Mouse (Mus musculus): ENCODE results near the gene Ddx41. TPM values are rescaled to one million over a fixed set of nuclear protein-coding genes. Genes with fewer than 3 reads are reported as not detected.
A peak's percentile ranks its signal among the peaks of the same experiment; 100 is the strongest.

The Ddx41 gene
- polyA plus RNA-seq, 1 experiment, result 92.4 TPM

DNA sequence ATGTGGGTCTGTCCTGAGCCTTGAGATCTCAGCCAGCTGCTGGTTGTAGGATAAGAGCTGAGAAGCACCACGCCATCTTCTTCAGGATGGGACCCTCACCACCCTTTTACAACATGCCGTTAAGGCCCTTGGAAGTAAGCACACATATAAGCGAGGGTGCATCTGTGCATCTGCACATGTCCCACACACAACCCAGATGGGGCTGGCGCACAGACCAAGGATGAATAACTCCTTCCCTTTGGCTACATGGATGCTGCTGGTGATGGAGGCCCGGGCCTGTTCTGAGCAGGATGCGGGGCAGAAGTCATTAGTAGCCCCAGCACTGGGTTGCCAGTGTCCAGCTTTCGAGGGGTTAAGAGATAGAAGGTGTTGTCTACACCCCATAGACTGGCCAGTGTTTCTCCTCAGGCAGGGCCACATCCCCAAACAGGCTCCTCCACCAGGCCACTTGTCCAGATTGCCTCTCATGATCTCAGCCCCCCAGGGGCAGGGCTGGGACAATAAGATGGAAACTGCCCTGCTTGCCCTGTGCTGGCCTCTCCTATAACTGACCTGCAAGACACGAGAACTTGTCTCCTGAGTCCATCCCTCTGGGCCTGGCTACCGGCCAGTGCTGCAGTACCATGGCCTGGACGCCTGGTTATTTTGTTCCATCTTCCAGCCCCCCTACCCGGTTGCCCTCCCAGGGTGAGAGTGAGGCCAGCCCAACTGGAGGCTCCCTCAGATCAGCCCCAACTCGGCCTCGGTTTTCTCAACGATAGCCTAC lies 50.2 kb downstream of the Ddx41 start:
- DNase-seq (ENCODE audit: low read depth), result no peak
- TF ChIP-seq POLR2A (IDR thresholded peaks at IDR 0.05; ENCODE audit: borderline replicate concordance, extremely low read depth, insufficient read depth, insufficient read length, poor library complexity, severe bottlenecking), result no peak
- peak; percentile 13; the same call in 1 of the 2 replicates for TF ChIP-seq CTCF (IDR thresholded peaks at IDR 0.05; ENCODE audit: borderline replicate concordance, extremely low read depth, insufficient read depth, insufficient read length)

DNA sequence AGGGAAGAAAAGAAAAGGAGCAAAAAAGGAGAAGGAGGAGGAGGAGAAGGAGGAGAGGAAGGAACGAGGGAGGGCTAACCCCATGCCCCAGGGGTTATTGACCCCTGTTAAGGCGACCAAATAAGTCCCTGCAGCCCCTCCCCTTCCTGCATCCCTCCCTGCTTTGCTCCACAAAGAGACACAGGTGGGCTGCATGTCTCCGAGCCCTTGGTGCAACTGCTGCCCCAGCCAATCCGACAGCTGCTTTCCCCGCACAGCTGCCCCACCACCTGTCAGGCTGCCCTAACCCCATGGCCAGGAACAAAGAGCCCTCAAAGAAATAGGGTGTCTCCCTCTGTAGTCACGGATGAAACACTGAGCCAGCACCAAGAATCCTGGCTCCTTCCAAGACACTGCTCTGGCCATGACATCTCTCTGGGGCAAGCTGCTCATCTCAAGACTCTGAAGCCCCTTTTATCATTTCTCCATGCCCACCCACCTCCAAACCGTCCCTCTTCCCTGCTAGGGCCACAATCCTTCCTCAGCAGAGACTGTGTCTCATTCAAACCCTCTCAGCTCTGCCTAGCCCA lies 51.9 kb downstream of the Ddx41 start:
- peak; percentile 70 for DNase-seq (ENCODE audit: low read depth)
- TF ChIP-seq POLR2A (IDR thresholded peaks at IDR 0.05; ENCODE audit: borderline replicate concordance, extremely low read depth, insufficient read depth, insufficient read length, poor library complexity, severe bottlenecking) (no peak), CTCF (IDR thresholded peaks at IDR 0.05; ENCODE audit: borderline replicate concordance, extremely low read depth, insufficient read depth, insufficient read length) (no peak)

DNA sequence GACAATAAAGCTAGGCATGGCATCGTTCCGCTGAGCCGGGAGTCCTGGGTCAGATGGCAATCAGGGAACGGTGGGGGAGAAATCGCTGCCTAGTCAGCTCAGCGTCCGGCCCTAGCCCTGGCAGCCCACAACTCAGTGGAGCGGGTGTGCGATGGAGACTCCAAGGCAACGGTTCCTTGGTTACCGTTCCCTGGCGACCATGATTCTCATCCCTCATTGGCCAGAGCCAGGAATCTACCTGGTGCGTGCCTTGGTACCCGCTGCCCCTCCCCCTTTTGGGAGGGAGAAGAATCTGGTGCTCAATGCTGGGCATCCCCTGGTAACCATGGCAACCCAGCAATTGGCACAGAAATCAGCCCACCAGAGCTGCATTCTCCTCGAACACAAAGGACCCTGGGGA lies 52.9 kb downstream of the Ddx41 start:
- peak; percentile 98 for DNase-seq (ENCODE audit: low read depth)
- TF ChIP-seq POLR2A (IDR thresholded peaks at IDR 0.05; ENCODE audit: borderline replicate concordance, extremely low read depth, insufficient read depth, insufficient read length, poor library complexity, severe bottlenecking) (no peak), CTCF (IDR thresholded peaks at IDR 0.05; ENCODE audit: borderline replicate concordance, extremely low read depth, insufficient read depth, insufficient read length) (no peak)

DNA sequence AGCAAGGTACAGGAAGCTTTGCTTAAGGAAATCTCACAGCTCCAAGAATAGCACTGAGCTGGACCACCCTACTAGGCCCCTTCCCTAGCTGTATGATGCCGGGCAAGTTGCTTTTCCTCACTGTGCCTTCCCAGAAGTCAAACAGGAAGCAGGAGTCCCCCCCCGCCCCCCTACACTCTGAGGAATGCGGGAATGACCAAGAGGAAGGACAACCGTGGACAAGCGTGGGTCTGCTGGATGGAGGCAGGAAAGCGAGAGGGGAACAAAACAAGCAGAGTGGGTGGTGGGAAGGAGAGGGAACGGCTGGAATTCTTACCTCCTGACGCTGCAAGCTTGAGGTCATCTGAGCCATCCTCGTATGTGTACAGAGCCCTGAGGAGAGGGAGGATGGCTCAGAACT lies 53.4 kb downstream of the Ddx41 start:
- no peak for TF ChIP-seq POLR2A (IDR thresholded peaks at IDR 0.05; ENCODE audit: borderline replicate concordance, extremely low read depth, insufficient read depth, insufficient read length, poor library complexity, severe bottlenecking)
- TF ChIP-seq CTCF (IDR thresholded peaks at IDR 0.05; ENCODE audit: borderline replicate concordance, extremely low read depth, insufficient read depth, insufficient read length), result no peak
- no peak for DNase-seq (ENCODE audit: low read depth)

DNA sequence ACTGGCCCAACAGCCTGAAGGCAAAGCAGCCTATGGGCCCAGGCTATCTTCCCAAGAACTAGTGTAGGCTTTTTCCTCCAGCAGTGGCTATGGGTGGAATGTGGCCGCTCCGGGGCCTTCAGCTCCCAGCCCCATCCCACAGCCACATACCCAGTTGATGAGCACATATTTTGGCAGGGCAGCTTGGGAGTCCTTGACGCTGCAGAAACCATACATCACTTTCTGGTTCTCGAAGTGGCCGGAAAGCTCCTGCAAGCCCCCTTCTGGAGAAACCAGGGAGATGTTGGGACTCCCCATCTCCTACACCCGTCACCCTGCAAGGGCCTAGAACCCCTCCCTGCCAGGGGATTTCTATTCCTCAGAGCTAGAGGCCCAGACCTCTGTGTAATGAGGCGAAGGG lies 53.9 kb downstream of the Ddx41 start:
- DNase-seq (ENCODE audit: low read depth), result no peak
- TF ChIP-seq POLR2A (IDR thresholded peaks at IDR 0.05; ENCODE audit: borderline replicate concordance, extremely low read depth, insufficient read depth, insufficient read length, poor library complexity, severe bottlenecking), result no peak
- TF ChIP-seq CTCF (IDR thresholded peaks at IDR 0.05; ENCODE audit: borderline replicate concordance, extremely low read depth, insufficient read depth, insufficient read length), result peak; percentile 0; the same call in 1 of the 2 replicates

Other genes with a start within 250 kb of the Ddx41 start
- gene Prelid1, start 216.2 kb downstream of the Ddx41 start, polyA plus RNA-seq (2012; rRNA removed), result 237 and 255 TPM in 2 replicates
- 113 and 173 TPM in 2 replicates for gene Rab24, start 214.7 kb downstream of the Ddx41 start, polyA plus RNA-seq (2012; rRNA removed)
- gene Mxd3, start 206.8 kb downstream of the Ddx41 start, polyA plus RNA-seq (2012; rRNA removed), result 22.3 and 48.5 TPM in 2 replicates
- gene Lman2, start 173.9 kb downstream of the Ddx41 start, polyA plus RNA-seq (2012; rRNA removed), result 61.7 and 66.2 TPM in 2 replicates
- gene Rgs14, start 166.9 kb downstream of the Ddx41 start, polyA plus RNA-seq (2012; rRNA removed), result 0.51 and 0.69 TPM in 2 replicates
- 0.06 and 0.10 TPM in 2 replicates for gene Slc34a1, start 138.5 kb downstream of the Ddx41 start, polyA plus RNA-seq (2012; rRNA removed)
- 0.51 and 0.66 TPM in 2 replicates for gene Pfn3, start 121.4 kb downstream of the Ddx41 start, polyA plus RNA-seq (2012; rRNA removed)
- gene F12, start 109.9 kb downstream of the Ddx41 start, polyA plus RNA-seq (2012; rRNA removed), result 0.13 and 0.26 TPM in 2 replicates
- gene Grk6, start 91.6 kb downstream of the Ddx41 start, polyA plus RNA-seq (2012; rRNA removed), result 79.6 and 92.1 TPM in 2 replicates
- 75.5 and 77.4 TPM in 2 replicates for gene Prr7, start 72.4 kb downstream of the Ddx41 start, polyA plus RNA-seq (2012; rRNA removed)
- gene Dbn1, start 48.5 kb downstream of the Ddx41 start, polyA plus RNA-seq (2012; rRNA removed), result 809 and 867 TPM in 2 replicates
- 118 and 126 TPM in 2 replicates for gene Pdlim7, start 23.0 kb downstream of the Ddx41 start, polyA plus RNA-seq (2012; rRNA removed)
- gene Dok3, start 7.4 kb downstream of the Ddx41 start, polyA plus RNA-seq (2012; rRNA removed), result 15.9 and 20.0 TPM in 2 replicates
- gene Fam193b, start 34.5 kb upstream of the Ddx41 start, polyA plus RNA-seq (2012; rRNA removed), result 161 and 190 TPM in 2 replicates
- gene Tmed9, start 37.1 kb upstream of the Ddx41 start, polyA plus RNA-seq (2012; rRNA removed), result 98.7 and 99.3 TPM in 2 replicates
- 47.2 and 57.5 TPM in 2 replicates for gene B4galt7, start 63.2 kb upstream of the Ddx41 start, polyA plus RNA-seq (2012; rRNA removed)
- 74.6 and 80.9 TPM in 2 replicates for gene Caml, start 86.3 kb upstream of the Ddx41 start, polyA plus RNA-seq (2012; rRNA removed)
- gene Ddx46, start 98.4 kb upstream of the Ddx41 start, polyA plus RNA-seq (2012; rRNA removed), result 46.6 and 52.7 TPM in 2 replicates
- 93.4 and 93.8 TPM in 2 replicates for gene B230219D22Rik, start 156.5 kb upstream of the Ddx41 start, polyA plus RNA-seq (2012; rRNA removed)
- gene Txndc15, start 178.0 kb upstream of the Ddx41 start, polyA plus RNA-seq (2012; rRNA removed), result 73.0 and 73.1 TPM in 2 replicates
- 12.6 and 17.5 TPM in 2 replicates for gene Pcbd2, start 190.7 kb upstream of the Ddx41 start, polyA plus RNA-seq (2012; rRNA removed)
- 0.05 and 0.06 TPM in 2 replicates for gene Catsper3, start 247.9 kb upstream of the Ddx41 start, polyA plus RNA-seq (2012; rRNA removed)

Measured in brain, embryonic 14.5 days (tissue).